Mouse (Mus musculus): ENCODE data around the gene Gm9507.
"Not testable (repeated sequence)": the region's sequence is repeated elsewhere in the genome, so short reads cannot be mapped to it uniquely, and the experiment has no call there.

The Gm9507 gene

DNA sequence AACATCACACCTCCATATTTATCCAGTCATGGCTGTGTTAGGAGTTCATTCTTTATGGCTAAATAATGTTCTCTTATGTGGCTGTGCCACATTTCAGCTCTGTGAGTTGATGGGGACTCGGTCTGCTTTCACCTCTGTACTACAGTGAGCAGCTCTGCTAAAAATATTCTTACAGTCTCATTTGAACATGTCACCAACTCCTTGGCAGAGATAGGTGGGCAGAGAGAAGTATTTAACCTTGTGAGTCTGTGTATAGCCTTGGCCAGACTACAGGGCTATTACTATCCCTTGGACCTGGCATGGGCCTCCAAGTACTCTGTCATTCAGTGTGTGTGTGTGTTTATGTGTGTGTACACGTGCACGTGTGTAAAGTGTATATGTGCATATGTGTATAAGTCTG, 39.5 kb downstream of the Gm9507 start:
- in situ Hi-C loops (cut with MboI), result not testable (repeated sequence)

DNA sequence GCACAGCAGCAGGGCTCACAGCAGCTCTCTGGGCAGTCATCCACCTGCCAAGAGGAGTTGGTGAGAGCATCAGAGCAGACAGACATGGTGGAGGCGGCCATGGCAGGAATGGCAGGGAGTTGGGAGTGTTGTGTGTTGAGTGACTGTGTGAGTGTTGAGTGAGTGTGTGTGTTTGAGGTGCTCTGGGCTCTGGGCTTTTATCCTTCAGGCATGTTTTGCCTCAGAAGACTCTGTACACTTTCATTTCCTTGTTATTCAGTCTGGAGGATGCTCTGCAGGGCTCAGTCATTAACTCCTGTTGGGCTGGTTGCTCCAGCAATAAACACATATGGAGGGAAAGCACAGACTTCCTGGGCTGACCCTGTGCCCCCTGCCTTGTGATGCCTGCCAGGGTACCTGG, 40.4 kb downstream of the Gm9507 start, which contains the start of gene Gm3238:
Gene Gm3238 (minus strand): TSS at position 101 of the 400 bp plus-strand sequence.
- in situ Hi-C loops (cut with MboI), result not testable (repeated sequence)

DNA sequence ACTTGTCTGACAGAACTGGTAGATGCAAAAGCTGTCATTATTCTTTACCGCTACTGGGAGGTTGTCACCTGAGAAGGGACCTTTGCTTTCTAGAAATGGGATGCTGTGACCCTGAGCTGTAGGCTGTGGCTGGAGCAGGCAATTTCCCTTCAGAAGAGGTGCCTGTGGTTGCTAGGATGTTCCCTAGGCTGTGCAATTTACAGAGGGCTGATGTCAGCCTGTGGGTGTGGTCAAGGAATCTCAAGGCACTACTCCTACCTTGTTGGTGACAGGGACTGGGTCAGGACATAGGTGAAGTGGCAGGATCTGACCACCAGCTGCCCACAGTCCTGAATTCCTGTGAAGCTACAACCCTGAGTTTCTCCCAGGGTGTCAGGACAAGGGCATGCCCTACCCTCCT, 41.9 kb downstream of the Gm9507 start:
- in situ Hi-C loops (cut with MboI), result no loop called here

All from mature B cell (primary cell).